Mouse (Mus musculus) B cell, adult 67 days (primary cell): ENCODE results near the gene Ntng2. TPM values are rescaled to one million over a fixed set of nuclear protein-coding genes. Genes with fewer than 3 reads are reported as not detected.

Experiments used
- total RNA-seq, 2 experiments: library from RNA; stranded (reverse); gene quantifications; 4 replicates each; pipeline ENCODE4 v1.2.4; 2023

The Ntng2 gene
- total RNA-seq = 1 to 10 TPM; 5.2 to 7.3 TPM

GRCm38 (mm10) chr2:29252599-29253204 is at the start of gene Ntng2:
Ntng2 (minus strand) TSS chr2:29253005.

Other genes with a start within 250 kb of the Ntng2 start
- gene Cfap77, start 197.9 kb downstream of the Ntng2 start, total RNA-seq = 1 to 10 TPM in 1 of 2 experiments, not detected in 1; 1.3 TPM
- gene Ttf1, start 192.7 kb downstream of the Ntng2 start, total RNA-seq = 10 to 100 TPM; 39.1 to 39.3 TPM
- 10 to 100 TPM; 82.4 to 87.3 TPM for gene Setx, start 128.8 kb downstream of the Ntng2 start, total RNA-seq
- gene Med27, start 93.8 kb upstream of the Ntng2 start, total RNA-seq = 10 to 100 TPM; 39.8 to 47.3 TPM